Mouse (Mus musculus) limb, embryonic 12.5 days (tissue): ENCODE measurements around the gene AI413582. TPM values are rescaled to one million over a fixed set of nuclear protein-coding genes. Genes with fewer than 3 reads are reported as not detected.

Source experiments
- ATAC-seq: fragments of 200-750 bp; cut with Nextera tagmentation; 2 replicates; pipeline ENCODE4 v1.8.0; 2017; ENCODE audit warnings: low read depth, moderate TSS enrichment; ENCODE audit not compliant: insufficient number of reproducible peaks, insufficient read depth, low FRiP score, low TSS enrichment
- H3K27ac ChIP-seq: fragments of 300-500 bp; sonication (generic); 2 replicates; pipeline ENCODE4 v1.5.1; 2016; ENCODE audit warnings: mild to moderate bottlenecking, moderate library complexity
- H3K27me3 ChIP-seq: fragments of 300-500 bp; sonication (generic); 2 replicates; pipeline ENCODE4 v1.6.1; 2016; ENCODE audit warnings: mild to moderate bottlenecking, moderate library complexity
- H3K36me3 ChIP-seq: fragments of 300-500 bp; sonication (generic); 2 replicates; pipeline ENCODE4 v1.6.1; 2016; ENCODE audit warnings: mild to moderate bottlenecking, moderate library complexity
- H3K4me1 ChIP-seq: fragments of 300-500 bp; sonication (generic); replicated peaks from 2 replicates; pipeline ENCODE4 v1.6.1; 2016
- H3K4me2 ChIP-seq: fragments of 300-500 bp; sonication (generic); 2 replicates; pipeline ENCODE4 v1.6.1; 2016; ENCODE audit warnings: mild to moderate bottlenecking, moderate library complexity
- H3K4me3 ChIP-seq: fragments of 300-500 bp; sonication (generic); replicated peaks from 2 replicates; pipeline ENCODE4 v1.5.1; 2016; ENCODE audit warnings: mild to moderate bottlenecking
- H3K9ac ChIP-seq: fragments of 300-500 bp; sonication (generic); replicated peaks from 2 replicates; pipeline ENCODE4 v1.6.1; 2016; ENCODE audit warnings: mild to moderate bottlenecking, moderate library complexity
- H3K9me3 ChIP-seq: fragments of 300-500 bp; sonication (generic); 2 replicates; pipeline ENCODE4 v1.6.1; 2016; ENCODE audit warnings: mild to moderate bottlenecking, moderate library complexity
- WGBS: fragments of 180-500 bp; shearing (Covaris S2); methylation state at CpG from one replicate; pipeline ENCODE4 v1.1.7; 2016; 5-methylcytosine and 5-hydroxymethylcytosine counted together
- polyA plus RNA-seq: library from polyadenylated mRNA; unstranded; fragments of >200 nt; fragmentation: Nextera tagmentation; extraction: Ambion mirVana; gene quantifications from 2 replicates; pipeline ENCODE4 v1.2.1, GENCODE M21; 2016

The AI413582 gene
- polyA plus RNA-seq, 1 experiment from 2014 or later, result 16.6 TPM

DNA sequence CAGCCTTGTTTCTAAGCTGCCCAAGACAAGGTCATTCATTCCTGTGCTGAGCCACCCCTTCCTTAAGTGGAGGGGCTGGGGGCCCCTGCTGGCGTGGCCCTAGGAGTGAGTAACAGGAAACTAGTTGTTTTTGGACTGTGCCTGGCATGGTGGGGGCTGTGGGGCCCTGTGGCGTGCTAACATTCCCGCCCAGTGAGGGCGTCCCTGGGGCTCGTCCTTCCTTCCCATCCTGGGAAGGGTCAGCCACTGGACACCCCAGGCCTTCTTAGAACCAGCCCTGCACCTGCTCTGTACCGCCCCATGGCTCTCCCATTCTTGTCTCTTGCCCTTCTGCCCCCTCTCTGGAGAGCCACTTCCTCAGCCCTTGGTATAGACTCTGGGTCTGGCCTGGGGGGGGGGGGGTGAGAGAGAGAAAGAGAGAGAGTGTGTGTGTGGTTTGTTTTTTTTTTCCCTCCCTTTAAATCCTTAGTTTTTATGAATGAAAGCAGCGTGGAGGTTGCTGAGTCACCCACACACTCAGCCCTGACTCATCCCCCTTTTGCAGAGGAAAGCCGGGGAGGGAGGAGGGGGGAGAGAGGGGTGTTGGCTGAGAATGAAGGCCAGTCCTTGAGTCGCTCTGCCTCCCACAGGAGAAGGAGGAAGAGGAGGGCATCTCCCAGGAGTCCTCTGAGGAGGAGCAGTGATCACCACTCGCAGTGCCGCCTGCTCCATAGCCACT, 3.6 kb downstream of the AI413582 start:
- Histone ChIP-seq H3K9ac (no peak overlapping the region), H3K27ac (no peak overlapping the region), H3K36me3 (peaks cover 31% of the 10 kb centered on the region), H3K4me1 (peaks cover 58% of the 10 kb centered on the region), H3K27me3 (no peaks in the 10 kb centered on the region), H3K4me2 (no peak overlapping the region), H3K9me3 (no peaks in the 10 kb centered on the region), H3K4me3 (no peak overlapping the region)
- WGBS, result 69% methylated on average over 9 of the region's 11 CpGs
- no peak for ATAC-seq

DNA sequence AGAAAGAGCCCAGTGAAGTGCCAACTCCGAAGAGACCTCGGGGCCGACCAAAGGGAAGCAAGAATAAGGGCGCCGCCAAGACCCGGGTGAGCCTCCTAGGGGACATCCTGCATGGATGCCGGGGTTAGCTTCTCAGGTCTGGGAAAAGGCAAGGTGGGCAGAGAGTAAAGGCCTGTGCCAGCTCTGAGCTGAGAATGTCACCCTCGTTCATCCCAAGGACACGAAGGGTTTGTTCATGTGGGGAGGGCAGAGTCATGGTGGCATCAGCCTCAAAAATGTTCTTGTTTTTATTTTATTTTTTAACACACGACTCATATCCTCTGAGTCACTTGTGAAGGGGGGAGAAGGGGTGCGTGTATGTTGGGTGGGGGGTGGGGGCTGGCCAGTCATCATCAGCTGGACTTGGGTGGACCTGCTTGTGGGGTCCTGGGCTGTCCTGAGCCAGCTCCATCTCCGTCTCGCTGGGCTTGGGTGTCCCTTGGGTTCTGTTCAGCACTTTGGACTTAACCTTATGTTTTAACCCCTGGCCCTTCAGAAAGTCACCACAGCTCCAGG, 4.6 kb downstream of the AI413582 start:
- Histone ChIP-seq H3K9me3 (no peaks in the 10 kb centered on the region), H3K4me2 (no peak overlapping the region), H3K4me3 (no peak overlapping the region), H3K27ac (no peak overlapping the region), H3K36me3 (peaks cover 31% of the 10 kb centered on the region), H3K27me3 (no peaks in the 10 kb centered on the region), H3K9ac (no peak overlapping the region), H3K4me1 (peaks cover 49% of the 10 kb centered on the region)
- ATAC-seq, result no peak
- 84% methylated on average over 13 of the region's 13 CpGs for WGBS

DNA sequence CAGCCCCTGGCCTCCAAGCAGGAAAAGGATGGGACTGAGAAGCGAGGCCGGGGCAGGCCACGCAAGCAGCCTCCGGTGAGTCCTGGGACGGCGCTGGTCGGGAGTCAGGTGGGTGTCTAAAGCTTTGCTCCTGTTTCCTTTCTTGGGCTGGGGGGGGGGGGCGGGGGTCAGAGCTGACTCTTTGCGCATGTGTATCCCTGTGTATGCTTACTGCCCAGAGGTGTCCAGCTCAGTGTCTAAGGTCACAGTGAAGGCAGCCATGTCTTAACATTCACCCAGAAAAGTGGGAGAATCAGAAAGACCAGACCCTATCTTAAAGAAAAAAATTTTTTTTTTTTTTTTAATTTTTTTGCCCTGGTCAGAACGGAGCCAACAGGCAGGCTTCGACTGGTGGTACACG, 6.0 kb downstream of the AI413582 start:
- Histone ChIP-seq H3K4me2 (peak overlapping the region; percentile 91), H3K9ac (no peak overlapping the region), H3K27ac (no peak overlapping the region), H3K4me3 (no peak overlapping the region), H3K36me3 (peaks cover 31% of the 10 kb centered on the region), H3K4me1 (peaks cover 44% of the 10 kb centered on the region), H3K27me3 (no peaks in the 10 kb centered on the region), H3K9me3 (no peaks in the 10 kb centered on the region)
- 70% methylated on average over 12 of the region's 12 CpGs for WGBS
- ATAC-seq, result no peak

DNA sequence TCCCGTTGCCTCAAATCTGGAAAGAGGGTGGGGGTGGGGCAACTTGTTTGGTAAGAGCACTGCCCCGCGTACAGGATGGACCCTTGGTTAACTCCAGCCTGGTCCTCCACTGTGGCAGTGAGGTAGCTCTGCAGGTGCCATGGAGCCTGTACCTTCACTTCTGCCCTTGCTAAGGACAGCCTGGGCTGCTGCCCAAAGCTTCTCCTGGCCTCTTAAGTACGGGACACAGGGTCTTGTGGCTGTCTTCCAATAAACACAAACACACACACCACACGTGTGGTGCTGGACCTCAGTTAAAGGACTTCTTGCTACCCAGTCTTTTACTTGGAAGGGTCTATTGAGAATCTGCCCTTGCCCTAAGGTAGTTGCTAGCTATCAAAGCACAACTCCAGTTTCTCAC, 6.7 kb downstream of the AI413582 start:
- no peak for ATAC-seq
- Histone ChIP-seq H3K9me3 (no peaks in the 10 kb centered on the region), H3K4me1 (peaks cover 48% of the 10 kb centered on the region), H3K27me3 (no peaks in the 10 kb centered on the region), H3K9ac (peak overlapping the region; percentile 96), H3K4me3 (peak overlapping the region; percentile 92), H3K4me2 (peak overlapping the region; percentile 91), H3K27ac (peak overlapping the region; percentile 54; the same call in 1 of the 2 replicates), H3K36me3 (peaks cover 28% of the 10 kb centered on the region)
- 9% methylated on average over 5 of the region's 5 CpGs for WGBS

DNA sequence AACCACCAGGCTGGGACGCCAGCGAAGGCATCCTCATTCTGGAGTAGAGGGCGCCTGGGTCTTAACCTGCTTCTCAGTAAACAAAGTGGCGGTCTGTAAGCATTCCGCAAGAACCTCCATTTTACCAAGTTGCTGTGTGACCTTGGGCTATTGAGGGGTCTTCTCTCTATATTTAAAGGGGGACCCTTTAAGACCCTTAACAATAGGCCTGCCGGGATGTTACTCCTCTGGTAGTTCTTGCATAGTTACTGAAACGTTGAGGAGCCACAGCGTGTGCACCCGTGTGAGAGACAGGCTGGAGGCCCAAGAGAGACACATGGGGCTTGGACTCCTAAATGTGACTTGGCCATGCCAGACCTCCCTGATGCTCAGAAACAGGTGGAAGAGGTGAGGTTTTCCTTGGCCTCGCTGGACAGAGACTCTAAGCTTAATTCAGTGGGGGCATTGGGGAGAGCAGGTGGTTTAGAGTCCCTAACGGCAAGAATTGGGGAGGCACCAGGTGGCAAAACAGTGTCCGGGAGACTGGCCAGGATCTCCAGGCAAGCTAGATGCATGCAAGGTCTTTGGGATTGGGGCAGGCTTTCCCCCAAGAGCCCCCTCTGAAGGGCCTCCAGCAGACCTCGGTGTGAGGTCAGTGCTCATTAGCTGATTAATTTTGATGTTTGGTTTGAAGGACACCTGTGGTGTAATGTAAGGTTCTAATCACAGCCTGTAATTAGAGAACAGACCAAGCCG, 7.5 kb downstream of the AI413582 start:
- WGBS, result 2% methylated on average over 14 of the region's 14 CpGs
- Histone ChIP-seq H3K4me3 (peak overlapping the region; percentile 92), H3K36me3 (peaks cover 25% of the 10 kb centered on the region), H3K4me1 (peaks cover 51% of the 10 kb centered on the region), H3K9me3 (no peaks in the 10 kb centered on the region), H3K27ac (peak overlapping the region; percentile 99), H3K27me3 (no peaks in the 10 kb centered on the region), H3K4me2 (peak overlapping the region; percentile 91), H3K9ac (peak overlapping the region; percentile 96)
- ATAC-seq, result no peak

DNA sequence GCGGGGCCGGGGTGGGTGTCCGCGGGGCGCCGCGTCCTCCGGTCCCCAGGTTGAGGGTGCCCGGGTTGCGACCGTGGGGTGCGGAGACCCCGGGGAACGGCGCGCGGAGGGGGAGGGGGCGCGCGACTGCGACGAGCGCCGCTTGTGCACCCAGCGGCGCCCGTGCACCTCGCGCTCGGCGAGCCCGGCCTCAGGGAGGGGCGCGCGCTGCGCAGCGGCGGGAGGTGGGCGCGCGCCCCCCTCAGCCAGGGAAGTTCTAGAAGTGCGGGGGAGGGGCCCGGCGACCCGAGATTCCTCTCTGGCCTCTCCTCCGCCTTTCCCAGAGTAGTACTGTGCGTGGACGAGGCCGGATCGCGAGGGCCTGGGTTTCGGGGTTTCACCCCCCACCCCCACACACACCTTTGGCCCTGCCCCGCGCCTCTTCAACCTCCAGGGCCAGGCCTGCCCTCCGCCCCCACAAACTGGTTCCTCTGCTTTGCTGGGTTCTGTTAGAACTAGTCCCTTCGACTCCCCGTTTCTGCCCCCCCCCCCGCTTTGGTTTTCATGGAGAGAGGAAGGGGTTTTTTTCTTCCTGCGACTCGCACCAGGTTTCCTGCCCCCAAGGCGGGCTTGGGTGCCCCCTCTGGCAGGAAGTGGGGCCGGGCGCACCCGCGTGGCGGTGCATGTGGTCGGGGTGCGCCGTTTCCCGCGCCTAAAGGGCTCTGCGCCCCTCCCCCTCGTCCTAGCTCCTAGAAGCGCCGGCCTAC, 8.2 kb downstream of the AI413582 start:
- H3K4me1 ChIP-seq, result peaks cover 57% of the 10 kb centered on the region
- under 1% methylated on average over 59 of the region's 75 CpGs for WGBS

DNA sequence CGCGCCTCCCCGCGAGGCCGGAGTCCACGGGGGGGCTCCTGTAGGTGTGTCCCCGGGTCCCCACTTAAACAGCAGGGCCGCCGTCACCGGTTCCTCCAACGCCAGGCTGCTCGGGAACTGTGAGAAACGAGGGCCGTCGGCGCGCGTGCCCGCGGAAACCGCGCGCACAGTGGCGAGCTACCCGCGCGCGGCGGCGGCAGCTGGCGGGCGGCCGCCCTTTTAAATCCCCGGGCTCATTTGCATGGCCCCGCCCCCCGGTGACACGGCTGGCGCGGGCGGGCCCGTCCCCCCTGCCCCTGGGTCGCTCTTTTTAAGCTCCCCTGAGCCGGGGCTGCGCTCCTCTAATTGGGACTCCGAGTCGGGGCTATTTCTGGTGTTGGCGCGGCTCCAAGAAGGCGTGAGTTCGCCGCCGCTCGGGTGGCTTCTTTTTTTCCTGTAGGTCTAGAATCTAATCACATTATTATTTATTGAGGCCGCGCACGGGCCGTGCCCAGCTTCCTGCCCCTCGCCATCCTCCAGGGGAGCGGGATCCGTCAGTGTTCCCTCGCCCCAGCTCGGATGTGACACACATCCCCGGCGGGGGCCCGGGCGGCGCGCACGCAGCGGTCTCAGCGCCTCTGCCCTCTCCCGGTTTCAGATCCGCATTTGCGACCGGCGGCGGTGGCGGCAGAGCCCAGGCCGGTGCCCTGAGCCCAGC, 9.1 kb downstream of the AI413582 start, which contains the start of gene Hmga1:
Gene Hmga1, plus strand, starts transcription at position 183 of the 697 bp plus-strand sequence.
- Histone ChIP-seq H3K4me3 (peak within 1 kb of the TSS; percentile 92), H3K9me3 (no peaks in the 10 kb centered on the region), H3K9ac (peak within 1 kb of the TSS; percentile 96), H3K27ac (peak within 1 kb of the TSS; percentile 99), H3K27me3 (no peaks in the 10 kb centered on the region), H3K4me2 (peak within 1 kb of the TSS; percentile 91), H3K4me1 (peaks cover 54% of the 10 kb centered on the region), H3K36me3 (peaks cover 16% of the 10 kb centered on the region)
- ATAC-seq, result peak; percentile 58
- WGBS, result under 1% methylated on average over 79 of the region's 79 CpGs

More for the DNA sequence above, 8.2 kb downstream of the AI413582 start:
- peak overlapping the region; percentile 92 for H3K4me3 ChIP-seq
- H3K36me3 ChIP-seq, result peaks cover 25% of the 10 kb centered on the region
- ATAC-seq, result peak; percentile 15; the same call in 1 of the 2 replicates
- peak overlapping the region; percentile 96 for H3K9ac ChIP-seq
- H3K9me3 ChIP-seq, result no peaks in the 10 kb centered on the region
- H3K27ac ChIP-seq, result peak overlapping the region; percentile 99
- H3K27me3 ChIP-seq, result no peaks in the 10 kb centered on the region
- peak overlapping the region; percentile 91 for H3K4me2 ChIP-seq

DNA sequence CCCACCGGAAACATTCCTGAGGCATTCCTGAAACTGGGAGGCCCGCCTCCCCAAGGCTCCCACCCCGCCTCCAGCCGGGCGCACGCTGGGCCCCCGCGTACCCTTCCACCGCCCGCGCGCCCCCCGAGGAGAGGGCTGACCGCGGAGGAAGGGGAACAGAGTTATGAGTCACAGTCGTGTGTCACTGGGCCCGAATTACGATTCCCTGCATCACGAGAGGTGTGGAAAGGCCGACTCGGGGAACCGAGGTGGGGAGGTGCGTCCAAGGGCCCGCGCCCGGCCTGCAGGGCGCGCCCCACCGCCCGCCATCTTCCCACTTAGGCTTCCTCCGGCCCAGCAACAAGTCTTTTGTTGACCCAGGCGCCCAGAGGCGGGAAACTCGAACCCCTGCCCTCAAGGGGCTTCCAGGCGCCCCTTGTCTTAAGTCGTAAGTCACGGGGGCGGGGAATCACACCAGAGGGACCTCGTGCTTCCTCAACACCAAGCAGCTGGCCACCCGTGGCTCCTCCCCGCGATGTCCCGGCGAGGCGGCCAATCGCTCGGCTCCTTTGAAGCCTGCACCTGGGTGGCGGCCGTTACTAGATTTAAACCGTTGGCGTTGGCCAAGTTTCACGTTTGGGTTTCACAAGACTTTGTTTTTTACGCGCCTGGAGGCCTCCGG, 9.9 kb downstream of the AI413582 start:
- H3K4me1 ChIP-seq, result peaks cover 52% of the 10 kb centered on the region
- under 1% methylated on average over 55 of the region's 55 CpGs for WGBS
- peak; percentile 49; the same call in 1 of the 2 replicates for ATAC-seq

DNA sequence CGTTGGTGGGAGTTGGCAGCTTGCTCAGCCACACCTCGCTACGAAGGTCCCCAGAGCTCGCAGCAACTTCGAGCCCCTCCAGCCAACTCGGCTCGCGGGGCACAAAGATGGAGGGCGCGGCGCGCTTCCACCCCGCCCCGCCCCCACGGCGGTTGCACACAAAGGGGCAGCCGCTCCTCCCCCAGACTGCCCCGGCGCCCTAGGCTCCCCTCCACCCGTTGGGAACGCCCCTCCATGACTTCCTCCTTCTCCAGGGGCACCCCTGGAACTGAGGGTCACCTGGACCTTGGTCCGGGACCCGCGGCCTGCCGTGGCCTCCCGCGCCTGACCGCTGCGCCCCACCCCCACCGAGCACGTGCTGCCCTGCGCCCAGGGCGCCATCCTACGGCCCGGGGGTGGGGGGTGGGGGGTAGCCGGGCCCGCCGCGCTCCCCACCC, 10.5 kb downstream of the AI413582 start:
- 1% methylated on average over 39 of the region's 39 CpGs for WGBS
- no peaks in the 10 kb centered on the region for H3K27me3 ChIP-seq

More for the DNA sequence above, 9.9 kb downstream of the AI413582 start:
- H3K4me3 ChIP-seq, result peak overlapping the region; percentile 92
- H3K4me2 ChIP-seq, result peak overlapping the region; percentile 91
- H3K36me3 ChIP-seq, result peaks cover 8% of the 10 kb centered on the region
- H3K27ac ChIP-seq, result peak overlapping the region; percentile 99
- H3K9me3 ChIP-seq, result no peaks in the 10 kb centered on the region
- H3K9ac ChIP-seq, result peak overlapping the region; percentile 96
- H3K27me3 ChIP-seq, result no peaks in the 10 kb centered on the region

More for the DNA sequence above, 10.5 kb downstream of the AI413582 start:
- peak overlapping the region; percentile 91 for H3K4me2 ChIP-seq
- H3K4me1 ChIP-seq, result peaks cover 47% of the 10 kb centered on the region
- H3K9me3 ChIP-seq, result no peaks in the 10 kb centered on the region
- ATAC-seq, result peak; percentile 23
- peaks cover 3% of the 10 kb centered on the region for H3K36me3 ChIP-seq
- H3K9ac ChIP-seq, result peak overlapping the region; percentile 96
- H3K27ac ChIP-seq, result peak overlapping the region; percentile 99
- peak overlapping the region; percentile 92 for H3K4me3 ChIP-seq
